Mouse (Mus musculus) ES-E14 (cell line): Measurements from ENCODE around the gene Npcd.

ENCODE experiments used
- CHD2 ChIP-seq: IDR thresholded peaks from 2 replicates; pipeline ENCODE4 v1.6.1; 2014; ENCODE audit warnings: mild to moderate bottlenecking, low read depth, low read length, inconsistent platforms
- HCFC1 ChIP-seq: IDR thresholded peaks from 2 replicates; pipeline ENCODE4 v1.6.1; 2012; ENCODE audit warnings: low read length, inconsistent platforms, borderline replicate concordance; ENCODE audit not compliant: insufficient read depth
- MAFK ChIP-seq: IDR thresholded peaks from 2 replicates; pipeline ENCODE4 v1.6.1; 2014; ENCODE audit warnings: mild to moderate bottlenecking, low read depth, low read length, inconsistent platforms; ENCODE audit not compliant: insufficient read depth
- ZC3H11A ChIP-seq: IDR thresholded peaks from 2 replicates; pipeline ENCODE4 v1.6.1; 2012; ENCODE audit warnings: low read depth, mild to moderate bottlenecking, inconsistent platforms, low read length, borderline replicate concordance
- ZNF384 ChIP-seq: IDR thresholded peaks from 2 replicates; pipeline ENCODE4 v1.6.1; 2012; ENCODE audit warnings: low read depth, low read length, inconsistent platforms

GRCm38 (mm10) chr15:79867260-79868002, 33.4 kb upstream of the Npcd start:
- TF ChIP-seq CHD2 (no peak), ZNF384 (0 out of 2 replicates have a peak, but pooled peaks have one; percentile 34), MAFK (no peak), ZC3H11A (no peak), HCFC1 (no peak)
